9 mouse cellular contexts compared by ENCODE assay signal in the genomic region with DNA sequence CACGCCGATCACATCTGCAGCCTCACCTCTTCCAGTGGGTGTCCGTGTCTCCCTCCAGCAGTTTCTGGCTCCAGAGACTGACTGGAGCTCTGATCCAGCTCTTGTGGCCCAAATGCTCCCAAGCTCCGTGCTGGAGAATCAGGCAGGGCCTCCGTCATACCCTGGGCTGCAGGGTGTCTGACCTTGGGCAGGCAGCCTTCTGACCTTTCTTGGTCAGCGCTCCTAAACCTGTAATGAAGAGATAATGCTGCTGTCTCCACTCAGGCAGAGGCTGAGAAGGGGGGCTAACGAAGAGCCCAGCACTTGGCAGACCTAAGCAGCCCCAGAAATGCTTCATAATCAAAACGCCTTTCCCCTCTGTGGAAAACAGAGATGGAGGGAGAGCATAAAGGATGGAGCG.
DNase-seq lines count a peak whose midpoint lies in the region; ATAC-seq and TF ChIP-seq lines count a peak whose summit lies in the region.
"Had no signal": no experiment of that assay in that cellular context is flagged by ENCODE, and none has a peak within 500 bp of the region (broad histone marks: within the 10 kb centered on the region; RNA-seq: fewer than 3 reads in every experiment).

No protein-coding gene starts in this region.

- peak; percentile 34; the same call in 1 of the 2 replicates for ATAC-seq in heart, embryonic 16.5 days (replicated peaks; ENCODE audit: extremely low read depth, insufficient read depth, low FRiP score)
- ATAC-seq in lung, embryonic 15.5 days (ENCODE audit: borderline replicate concordance, extremely low read depth, low FRiP score, low TSS enrichment) = peak; percentile 51
- no peak for ATAC-seq in cerebellum, adult (ENCODE audit: insufficient number of reproducible peaks, low FRiP score, low TSS enrichment)

- no peak for DNase-seq in gastrocnemius, adult 2 months
- no peak for DNase-seq in gastrocnemius, postnatal 25 days
- DNase-seq in 3134 (ENCODE audit: extremely low read depth, insufficient read length, low spot score) = peak; percentile 33
- no peak for DNase-seq in layer of hippocampus, postnatal 10 days (ENCODE audit: low spot score in 2 of 2)
- DNase-seq in frontal cortex, postnatal 14 days (ENCODE audit: low spot score in 2 of 2) = no peak

- WGBS in heart, embryonic 16.5 days = 29% methylated on average over 9 of the region's 9 CpGs
- 40% methylated on average over 9 of the region's 9 CpGs for WGBS in lung, embryonic 15.5 days

- H3K4me3 ChIP-seq in gastrocnemius, adult 2 months = no peak overlapping the region
- H3K4me3 ChIP-seq in heart, embryonic 16.5 days (ENCODE audit: low read length) = no peak overlapping the region
- H3K4me3 ChIP-seq in lung, embryonic 15.5 days = no peak overlapping the region
- H3K4me3 ChIP-seq: embryonic facial prominence, embryonic 12.5 days had no signal

- TF ChIP-seq CTCF in gastrocnemius, adult 2 months (IDR thresholded peaks at IDR 0.05) = no peak

- H3K9ac ChIP-seq in heart, embryonic 16.5 days (ENCODE audit: low read length) = peak overlapping the region; percentile 56
- 0 out of 2 replicates have a peak overlapping the region, but pooled peaks have one; percentile 9 for H3K9ac ChIP-seq in lung, embryonic 15.5 days
- H3K9ac ChIP-seq: embryonic facial prominence, embryonic 12.5 days had no signal

- H3K4me1 ChIP-seq in heart, embryonic 16.5 days (ENCODE audit: control insufficient read depth, insufficient read depth, low read length) = peaks cover 53% of the 10 kb centered on the region
- H3K4me1 ChIP-seq in lung, embryonic 15.5 days = peaks cover 45% of the 10 kb centered on the region
- H3K4me1 ChIP-seq: embryonic facial prominence, embryonic 12.5 days had no signal

- H3K27ac ChIP-seq in gastrocnemius, adult 2 months = peak overlapping the region; percentile 75
- peak overlapping the region; percentile 87 for H3K27ac ChIP-seq in heart, embryonic 16.5 days (ENCODE audit: low read length)
- H3K27ac ChIP-seq in lung, embryonic 15.5 days = peak overlapping the region; percentile 89
- H3K27ac ChIP-seq: embryonic facial prominence, embryonic 12.5 days had no signal

- H3K27me3 ChIP-seq in heart, embryonic 16.5 days (ENCODE audit: control insufficient read depth, insufficient read depth, low read length) = no peaks in the 10 kb centered on the region
- no peaks in the 10 kb centered on the region for H3K27me3 ChIP-seq in lung, embryonic 15.5 days

- no peaks in the 10 kb centered on the region for H3K9me3 ChIP-seq in heart, embryonic 16.5 days (replicated peaks; ENCODE audit: control insufficient read depth, low read length)
- no peaks in the 10 kb centered on the region for H3K9me3 ChIP-seq in lung, embryonic 15.5 days
- H3K9me3 ChIP-seq: embryonic facial prominence, embryonic 12.5 days had no signal

- peak overlapping the region; percentile 12; the same call in 1 of the 2 replicates for H3K4me2 ChIP-seq in heart, embryonic 16.5 days (ENCODE audit: low read depth, low read length)
- no peak overlapping the region; the same call in 1 of the 2 replicates for H3K4me2 ChIP-seq in lung, embryonic 15.5 days
- H3K4me2 ChIP-seq: embryonic facial prominence, embryonic 12.5 days had no signal

- intact Hi-C loops in gastrocnemius, adult 2 months (cut with DNase I) = no loop called here

- H3K36me3 ChIP-seq in heart, embryonic 16.5 days (ENCODE audit: control insufficient read depth, insufficient read depth) = no peaks in the 10 kb centered on the region
- H3K36me3 ChIP-seq in lung, embryonic 15.5 days = no peaks in the 10 kb centered on the region
- H3K36me3 ChIP-seq: embryonic facial prominence, embryonic 12.5 days had no signal
